Mouse (Mus musculus): ENCODE measurements around the gene Igsf11.

DNA sequence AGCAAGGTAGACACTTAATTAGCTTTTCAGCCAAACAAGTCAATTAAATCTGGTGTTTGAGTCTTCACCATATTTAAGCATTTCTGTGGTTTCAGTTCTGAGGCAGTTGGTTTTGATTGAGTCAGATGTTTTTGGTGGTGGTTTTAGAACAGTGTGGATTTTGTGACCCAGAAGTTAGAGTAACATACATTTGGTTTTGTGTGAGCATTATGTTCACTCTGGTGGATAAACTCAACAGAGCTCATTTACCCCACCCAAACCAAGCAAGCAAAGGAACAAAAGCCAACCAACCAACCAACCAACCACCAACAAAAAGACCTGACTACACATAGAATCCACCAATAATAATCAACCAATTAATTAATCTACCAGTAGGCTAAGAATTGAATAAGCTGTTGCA is 106.8 kb downstream of the Igsf11 start:
- TF ChIP-seq MAX (IDR thresholded peaks at IDR 0.05; ENCODE audit: low read depth) (no peak), USF1 (IDR thresholded peaks at IDR 0.05; ENCODE audit: low read depth) (no peak), POLR2A (IDR thresholded peaks at IDR 0.05; ENCODE audit: insufficient read length, low read depth) (no peak), CEBPB (IDR thresholded peaks at IDR 0.05; ENCODE audit: insufficient read depth, poor library complexity, severe bottlenecking) (no peak), MYOG (IDR thresholded peaks at IDR 0.05; ENCODE audit: control insufficient read depth in 1 of 3, insufficient read depth in 1 of 3, insufficient read length in 2 of 3, low read depth in 2 of 3) (no peak), POLR2AphosphoS2 (IDR thresholded peaks at IDR 0.05; ENCODE audit: insufficient read length, low read depth) (no peak)
